Mouse (Mus musculus): ENCODE data around the gene Cfb.

- TF ChIP-seq CTCF (IDR thresholded peaks at IDR 0.05; ENCODE audit: low read depth) = no peak
- no peak for TF ChIP-seq EP300 (IDR thresholded peaks at IDR 0.05; ENCODE audit: low read depth)
These were observed 48.7 kb upstream of the Cfb start for GRCm38 (mm10) chr17:34910982-34911381.

Data from heart, postnatal 0 days (tissue).